Mouse (Mus musculus) forebrain, embryonic 16.5 days (tissue): ENCODE measurements around the gene Samd3. TPM values are rescaled to one million over a fixed set of nuclear protein-coding genes. Genes with fewer than 3 reads are reported as not detected.
A peak's percentile ranks its signal among the peaks of the same experiment; 100 is the strongest.

Experiments used
- ATAC-seq: fragments of 200-750 bp; cut with Nextera tagmentation; 2 replicates; pipeline ENCODE4 v1.8.0; 2017; ENCODE audit warnings: mild to moderate bottlenecking, moderate library complexity
- H3K27ac ChIP-seq: fragments of 300-500 bp; sonication (generic); 2 replicates; pipeline ENCODE4 v1.5.1; 2014; ENCODE audit warnings: low read length, control low read depth
- H3K27me3 ChIP-seq: fragments of 300-500 bp; sonication (generic); replicated peaks from 2 replicates; pipeline ENCODE4 v1.6.1; 2014; ENCODE audit warnings: low read length; ENCODE audit not compliant: control insufficient read depth, insufficient read depth
- H3K36me3 ChIP-seq: fragments of 300-500 bp; sonication (generic); 2 replicates; pipeline ENCODE4 v1.6.1; 2014; ENCODE audit not compliant: control insufficient read depth, insufficient read depth
- H3K4me1 ChIP-seq: fragments of 300-500 bp; sonication (generic); replicated peaks from 2 replicates; pipeline ENCODE4 v1.6.1; 2014; ENCODE audit warnings: low read length; ENCODE audit not compliant: control insufficient read depth, insufficient read depth
- H3K4me2 ChIP-seq: fragments of 300-500 bp; sonication (generic); 2 replicates; pipeline ENCODE4 v1.6.1; 2014; ENCODE audit warnings: mild to moderate bottlenecking, low read length, control low read depth
- H3K4me3 ChIP-seq: fragments of 300-500 bp; sonication (generic); replicated peaks from 2 replicates; pipeline ENCODE4 v1.5.1; 2014; ENCODE audit warnings: mild to moderate bottlenecking, low read length, control low read depth
- H3K9ac ChIP-seq: fragments of 300-500 bp; sonication (generic); replicated peaks from 2 replicates; pipeline ENCODE4 v1.6.1; 2014; ENCODE audit warnings: low read depth, low read length, control low read depth
- H3K9me3 ChIP-seq: fragments of 300-500 bp; sonication (generic); 2 replicates; pipeline ENCODE4 v1.6.1; 2016; ENCODE audit warnings: low read length; ENCODE audit not compliant: control insufficient read depth
- WGBS: fragments of 180-500 bp; shearing (Covaris S2); extraction: QIAGEN DNeasy Blood & Tissue Kit; methylation state at CpG from one replicate; pipeline ENCODE4 v1.1.7; 2014; 5-methylcytosine and 5-hydroxymethylcytosine counted together
- polyA plus RNA-seq: library from polyadenylated mRNA; unstranded; fragments of >200 nt; fragmentation: Nextera tagmentation; extraction: Ambion mirVana; gene quantifications from 2 replicates; pipeline ENCODE4 v1.2.1, GENCODE M21; 2015

Gene Samd3
- polyA plus RNA-seq, 1 experiment from 2014 or later: 9.0 TPM

DNA sequence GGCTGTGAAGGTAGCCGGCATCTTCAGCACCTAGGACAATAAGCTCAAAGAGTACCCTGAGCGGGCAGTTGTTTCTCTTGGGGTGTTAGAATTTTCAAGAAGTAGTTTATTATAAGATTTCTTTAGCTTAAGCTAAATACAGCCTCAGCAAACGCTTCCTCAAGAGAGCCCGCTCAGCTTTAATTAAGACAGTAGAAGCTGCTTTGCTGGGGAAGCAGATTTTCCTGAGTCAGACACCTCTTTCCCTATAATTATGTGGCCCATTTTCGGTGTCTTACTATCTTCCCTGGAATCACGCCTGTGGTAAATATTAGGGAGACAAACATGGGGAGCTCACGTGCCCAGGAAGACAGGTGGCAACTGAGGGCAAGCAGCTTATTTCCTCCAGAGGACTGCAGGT is 57.6 kb downstream of the Samd3 start:
- H3K36me3 ChIP-seq: no peaks in the 10 kb centered on the region; the same call in 1 of the 2 replicates
- 84% methylated on average over 7 of the region's 7 CpGs for WGBS
- no peaks in the 10 kb centered on the region for H3K9me3 ChIP-seq
- no peaks in the 10 kb centered on the region for H3K27me3 ChIP-seq
- no peak overlapping the region for H3K4me2 ChIP-seq
- no peak for ATAC-seq
- no peak overlapping the region for H3K9ac ChIP-seq
- H3K4me3 ChIP-seq: no peak overlapping the region
- H3K27ac ChIP-seq: no peak overlapping the region
- H3K4me1 ChIP-seq: peaks cover 10% of the 10 kb centered on the region

DNA sequence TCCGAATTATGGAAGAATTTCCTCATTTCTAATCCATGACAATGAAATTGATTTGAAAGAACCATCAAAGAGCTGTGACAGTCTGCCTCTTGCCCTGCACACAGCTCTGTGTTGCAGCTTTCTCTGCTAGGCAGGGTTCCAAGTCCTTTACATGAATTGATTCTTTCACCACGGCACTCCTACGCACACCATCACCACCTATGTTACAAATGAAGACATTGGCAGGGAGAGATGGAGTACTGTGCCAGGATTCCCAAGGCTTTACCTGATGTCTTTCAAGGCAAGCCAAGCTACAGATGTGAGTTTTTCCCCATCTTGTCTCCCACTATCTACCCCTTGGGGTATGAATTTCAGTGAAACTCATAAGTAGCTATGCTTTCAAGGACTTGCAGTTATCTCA is 67.7 kb downstream of the Samd3 start:
- WGBS: 43% methylated on average over 3 of the region's 3 CpGs
- Histone ChIP-seq H3K4me1 (peaks cover 4% of the 10 kb centered on the region; the same call in 1 of the 2 replicates), H3K27me3 (no peaks in the 10 kb centered on the region), H3K9ac (no peak overlapping the region), H3K4me2 (no peak overlapping the region), H3K27ac (no peak overlapping the region), H3K4me3 (no peak overlapping the region), H3K36me3 (peaks cover 10% of the 10 kb centered on the region), H3K9me3 (no peaks in the 10 kb centered on the region)
- ATAC-seq: peak; percentile 73

DNA sequence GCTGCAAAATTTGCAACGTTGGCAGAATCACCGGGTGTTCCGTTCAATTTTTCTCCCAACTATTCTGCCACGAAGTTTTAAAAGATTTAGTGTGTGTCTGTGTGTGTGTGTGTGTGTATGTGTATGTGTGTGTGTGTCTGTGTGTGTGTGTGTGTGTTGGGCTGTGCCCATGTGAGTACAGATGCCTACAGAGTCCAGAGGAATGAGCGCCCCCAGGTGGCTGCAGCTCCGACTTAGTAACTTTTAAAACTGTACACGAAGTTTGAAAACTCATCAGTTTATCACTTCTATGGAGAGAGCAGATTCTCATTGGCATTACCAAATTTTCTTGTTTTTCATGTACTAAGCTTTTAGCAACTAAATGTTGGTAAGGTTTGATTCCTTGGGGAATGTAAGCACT is 68.1 kb downstream of the Samd3 start:
- Histone ChIP-seq H3K4me2 (no peak overlapping the region), H3K9me3 (no peaks in the 10 kb centered on the region), H3K27ac (no peak overlapping the region), H3K36me3 (peaks cover 9% of the 10 kb centered on the region), H3K9ac (no peak overlapping the region), H3K4me3 (no peak overlapping the region), H3K4me1 (peaks cover 4% of the 10 kb centered on the region; the same call in 1 of the 2 replicates), H3K27me3 (no peaks in the 10 kb centered on the region)
- no peak for ATAC-seq
- 72% methylated on average over 7 of the region's 7 CpGs for WGBS

DNA sequence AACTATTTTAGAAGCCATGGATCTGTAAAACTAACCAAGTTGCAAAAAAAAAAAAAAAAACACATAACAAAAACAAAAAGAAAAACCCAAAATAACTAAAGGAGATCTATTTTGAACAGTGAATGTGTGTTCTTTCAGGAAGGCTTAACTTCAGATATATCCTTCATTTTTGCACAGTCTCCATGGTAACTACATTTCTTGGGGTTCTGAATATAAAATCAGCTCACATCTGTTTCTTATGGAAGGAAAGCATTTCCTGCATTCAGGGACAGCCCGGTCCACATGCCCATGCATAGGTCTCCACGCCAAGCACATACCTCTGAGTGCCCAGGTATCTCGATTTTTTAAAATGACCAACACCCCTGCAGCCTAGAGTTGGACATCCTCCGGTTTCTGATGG is 72.8 kb downstream of the Samd3 start:
- H3K9me3 ChIP-seq: no peaks in the 10 kb centered on the region
- no peak overlapping the region for H3K9ac ChIP-seq
- H3K4me1 ChIP-seq: peaks cover 1% of the 10 kb centered on the region; the same call in 1 of the 2 replicates
- no peak overlapping the region for H3K4me3 ChIP-seq
- no peaks in the 10 kb centered on the region for H3K27me3 ChIP-seq
- H3K27ac ChIP-seq: no peak overlapping the region
- WGBS: 95% methylated on average over 4 of the region's 4 CpGs
- no peak overlapping the region for H3K4me2 ChIP-seq
- ATAC-seq: no peak
- H3K36me3 ChIP-seq: peaks cover 9% of the 10 kb centered on the region; the same call in 1 of the 2 replicates

DNA sequence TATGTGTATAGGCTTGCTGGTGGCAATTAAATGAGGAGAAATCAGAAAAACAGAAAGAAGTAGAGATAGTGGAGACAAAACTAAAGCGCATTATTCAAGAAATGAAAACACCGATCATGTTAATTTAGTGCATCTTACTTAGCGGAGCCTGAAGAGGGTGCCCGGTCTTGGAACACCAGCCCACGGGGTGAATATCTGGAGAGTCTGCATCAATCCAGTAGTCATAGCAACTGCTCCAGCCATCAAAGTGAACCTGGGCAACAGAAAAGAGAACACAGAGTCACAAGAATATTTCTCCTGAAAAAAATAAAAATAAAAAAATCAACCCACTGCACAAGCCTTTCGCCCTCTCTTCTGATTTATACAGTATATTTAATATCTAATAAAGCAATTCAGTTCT is 74.0 kb downstream of the Samd3 start:
- Histone ChIP-seq H3K27ac (no peak overlapping the region), H3K9ac (no peak overlapping the region), H3K9me3 (no peaks in the 10 kb centered on the region), H3K4me3 (no peak overlapping the region), H3K27me3 (no peaks in the 10 kb centered on the region), H3K36me3 (peaks cover 13% of the 10 kb centered on the region), H3K4me1 (no peaks in the 10 kb centered on the region), H3K4me2 (no peak overlapping the region)
- ATAC-seq: no peak
- WGBS: 83% methylated on average over 6 of the region's 6 CpGs

DNA sequence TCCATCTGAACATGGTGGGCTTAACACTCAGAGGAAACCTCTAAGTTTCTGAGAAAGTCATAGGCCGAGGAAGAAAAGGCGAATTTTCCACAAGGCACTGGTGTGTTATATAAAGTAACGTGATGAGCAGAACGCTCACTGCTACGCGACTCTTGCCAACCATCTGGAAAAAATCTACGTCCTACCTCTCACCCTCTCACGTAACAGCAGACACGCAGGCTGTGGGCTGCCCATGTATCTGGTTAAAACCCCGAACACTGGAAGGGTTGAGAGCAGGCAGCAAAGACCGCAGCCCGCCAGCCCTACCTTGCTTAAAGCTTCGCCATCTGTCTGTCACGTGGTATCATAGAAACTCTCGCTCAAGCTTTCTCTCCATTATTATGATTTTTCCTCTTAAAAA is 84.8 kb downstream of the Samd3 start:
- Histone ChIP-seq H3K27me3 (no peaks in the 10 kb centered on the region), H3K9me3 (no peaks in the 10 kb centered on the region), H3K4me3 (no peak overlapping the region), H3K9ac (no peak overlapping the region), H3K4me2 (no peak overlapping the region), H3K36me3 (peaks cover 13% of the 10 kb centered on the region), H3K27ac (no peak overlapping the region), H3K4me1 (no peaks in the 10 kb centered on the region)
- ATAC-seq: peak; percentile 59
- 79% methylated on average over 15 of the region's 15 CpGs for WGBS

DNA sequence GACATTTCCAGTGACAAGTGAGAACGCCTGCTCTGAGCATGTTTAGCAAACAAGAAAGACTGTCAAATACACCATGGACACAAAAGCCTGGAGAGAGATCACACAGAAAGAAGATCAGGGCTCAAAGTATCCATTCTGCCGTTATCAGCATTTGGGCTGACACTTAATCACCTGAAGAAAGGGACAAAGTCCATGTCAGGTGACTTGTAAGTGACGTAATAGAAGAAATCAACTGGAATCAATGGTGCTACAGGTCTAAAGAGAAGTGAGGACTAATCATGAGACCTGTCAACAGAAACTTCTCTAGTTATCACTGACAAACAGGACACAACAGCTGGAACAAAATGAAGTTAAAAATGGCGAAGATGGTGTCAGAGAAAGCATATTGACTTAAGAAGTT is 91.2 kb downstream of the Samd3 start:
- Histone ChIP-seq H3K9me3 (no peaks in the 10 kb centered on the region), H3K27ac (no peak overlapping the region), H3K36me3 (0 out of 2 replicates have a peak, but pooled peaks cover 3% of the 10 kb centered on the region), H3K27me3 (no peaks in the 10 kb centered on the region), H3K4me1 (no peaks in the 10 kb centered on the region), H3K9ac (no peak overlapping the region), H3K4me2 (no peak overlapping the region), H3K4me3 (no peak overlapping the region)
- WGBS: 91% methylated on average over 4 of the region's 4 CpGs
- ATAC-seq: no peak

Other genes with a start within 250 kb of the Samd3 start
- gene Gm9767, start 151.5 kb upstream of the Samd3 start, polyA plus RNA-seq: 0.52 and 0.99 TPM in 2 replicates
- gene Tmem200a, start 150.7 kb upstream of the Samd3 start, polyA plus RNA-seq: 23.6 and 25.1 TPM in 2 replicates
- gene L3mbtl3, start 146.3 kb downstream of the Samd3 start, polyA plus RNA-seq: 28.0 and 28.5 TPM in 2 replicates